Mouse (Mus musculus) fat pad, adult 2 months (tissue): ENCODE results near the gene Alox15.
"Not testable (repeated sequence)": the region's sequence is repeated elsewhere in the genome, so short reads cannot be mapped to it uniquely, and the experiment has no call there.

Experiments used
- DNase-seq: peaks from one replicate; pipeline ENCODE4 v3.0.0-alpha.2; 2011; ENCODE audit warnings: low read depth, low spot score; ENCODE audit errors: extremely low read depth

Gene Alox15

DNA sequence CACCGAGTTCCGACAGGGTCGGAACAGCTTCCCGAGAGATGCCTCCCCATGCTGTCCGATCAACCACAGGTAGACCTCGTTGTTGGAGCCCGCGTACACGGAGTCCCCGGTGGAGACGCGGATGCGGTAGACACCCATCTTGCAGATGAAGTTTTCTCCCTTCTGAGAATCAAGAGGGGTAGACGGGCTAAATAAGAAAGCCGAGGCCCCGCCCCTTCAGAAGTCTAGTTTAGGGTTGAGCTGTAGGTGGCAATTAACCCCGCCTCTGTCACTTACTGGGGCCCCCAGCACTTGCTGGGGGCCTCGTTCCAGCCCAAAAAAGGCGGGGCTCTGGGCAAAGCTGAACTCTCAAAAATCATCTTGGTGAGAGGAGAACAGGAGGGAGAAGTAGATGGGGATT lies at the start of gene Alox15:
TSS of gene Alox15 (minus strand) at position 164 of the 400 bp plus-strand sequence.
- no peak for DNase-seq

DNA sequence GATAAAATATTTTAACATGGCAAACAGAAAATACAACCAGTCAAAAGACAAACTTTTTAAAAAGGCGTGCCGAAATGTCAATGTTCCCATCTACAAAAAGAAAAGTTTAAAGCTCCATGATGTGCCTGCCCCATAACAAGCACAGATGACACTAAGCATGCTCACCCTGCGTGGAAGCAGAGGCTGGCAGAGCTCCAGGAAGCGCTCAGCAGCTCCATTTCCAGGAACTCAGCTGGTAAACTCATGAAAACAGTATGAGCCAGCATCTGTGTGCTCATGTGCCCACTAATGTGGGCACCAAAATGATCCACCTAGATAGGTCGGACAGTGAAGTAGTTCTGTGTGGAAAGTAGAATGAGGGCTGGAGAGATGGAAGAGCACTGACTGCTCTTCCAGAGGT lies 37.6 kb upstream of the Alox15 start:
- no peak for DNase-seq

DNA sequence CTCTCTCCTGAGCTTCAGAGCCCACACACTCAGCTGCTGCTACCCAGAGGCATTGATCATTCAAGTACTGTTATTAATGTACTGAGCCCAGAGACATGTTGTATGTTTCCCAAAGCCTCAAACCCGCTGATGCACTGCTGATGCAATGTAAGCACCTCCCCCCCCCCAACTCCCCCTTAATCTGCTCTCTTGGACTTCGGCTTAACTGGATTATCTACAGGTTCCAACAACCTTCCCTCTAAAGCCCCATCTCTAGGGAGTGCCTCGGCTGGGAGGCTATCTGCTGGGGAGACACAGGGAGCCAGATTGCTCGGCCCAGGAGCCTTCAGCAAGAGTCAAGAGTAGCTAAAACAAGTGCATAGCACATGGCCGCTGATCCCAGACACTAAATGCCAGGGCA lies 35.6 kb upstream of the Alox15 start:
- DNase-seq = no peak

DNA sequence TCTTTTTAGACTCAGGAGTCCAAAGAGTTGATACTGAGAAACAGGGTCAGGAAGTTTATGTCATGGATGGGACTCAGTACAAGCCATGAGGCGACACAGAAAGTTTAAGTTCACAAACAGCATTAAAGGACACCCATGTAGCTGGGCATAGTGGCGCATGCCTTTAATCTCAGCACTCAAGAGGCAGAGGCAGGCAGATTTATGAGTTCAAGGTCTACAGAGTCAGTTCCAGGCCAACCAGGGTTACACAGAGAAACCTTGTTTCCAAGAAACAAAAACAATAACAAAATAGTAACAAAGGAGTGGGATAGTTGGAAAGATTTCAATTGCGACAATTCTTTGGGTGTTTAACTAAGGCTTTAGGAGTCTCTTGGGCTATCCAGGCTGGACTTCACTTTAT lies 32.3 kb upstream of the Alox15 start:
- DNase-seq = no peak

DNA sequence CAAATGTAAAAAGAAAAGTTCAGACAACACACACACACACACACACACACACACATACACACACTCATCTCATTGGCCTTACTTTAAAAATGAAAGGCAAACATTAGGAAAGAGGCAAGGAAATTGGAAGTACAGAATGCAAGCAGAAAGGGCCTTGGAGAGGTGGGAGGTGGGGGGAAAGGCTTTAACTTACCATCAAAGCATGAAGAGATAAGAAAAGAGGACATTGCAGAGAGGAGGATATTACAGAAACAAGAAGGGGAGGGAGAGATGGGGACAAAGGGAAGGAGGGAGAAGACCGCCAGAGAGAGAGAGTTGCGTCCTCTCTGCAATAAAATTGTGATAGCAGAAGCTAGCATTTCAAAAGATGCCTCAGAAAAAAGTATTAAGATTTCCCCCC lies 29.5 kb upstream of the Alox15 start:
- no peak for DNase-seq

DNA sequence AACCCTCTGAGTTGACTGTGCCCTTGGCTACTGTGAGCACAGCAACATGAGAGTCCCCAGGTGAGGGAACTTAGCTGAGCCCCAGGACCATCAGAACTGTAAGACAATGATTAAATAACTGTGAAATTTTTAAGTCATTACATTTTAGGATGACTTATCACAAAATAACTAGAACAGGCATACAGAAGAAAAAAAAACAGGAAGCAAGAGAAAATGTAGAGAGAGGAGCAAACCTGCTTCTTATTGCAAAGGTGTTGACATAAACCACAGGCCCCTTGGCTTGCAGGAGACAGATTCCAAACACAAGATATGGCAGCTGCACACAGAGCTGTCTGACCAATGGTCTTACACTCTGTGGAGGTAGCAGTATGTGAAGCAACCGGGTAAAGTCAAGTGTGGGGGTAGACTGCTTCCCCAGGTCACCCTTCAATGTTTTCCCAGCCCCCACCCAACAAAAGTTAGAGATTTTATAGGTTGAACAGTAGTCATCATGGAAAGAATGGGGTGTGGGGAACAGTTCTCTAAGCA lies 28.7 kb upstream of the Alox15 start:
- DNase-seq = no peak

DNA sequence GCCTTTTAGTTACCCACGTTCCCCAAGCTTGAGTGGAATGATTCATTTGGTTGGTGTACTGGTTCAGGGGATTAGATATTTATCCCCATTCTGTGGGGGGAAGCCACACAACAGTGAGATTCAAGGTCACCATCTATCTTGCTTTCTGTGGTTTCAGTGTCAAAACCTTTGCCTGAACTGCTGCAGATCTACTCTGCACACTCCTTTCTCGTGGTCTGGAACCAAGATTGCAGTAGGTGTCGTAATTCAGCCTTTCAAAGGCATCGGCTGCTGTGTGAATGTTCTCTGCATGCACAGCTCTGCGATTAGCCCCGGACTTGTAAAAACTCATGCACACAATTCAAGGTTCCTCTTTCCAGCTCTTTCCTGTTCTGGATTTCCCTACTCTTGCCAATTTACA lies 24.2 kb upstream of the Alox15 start:
- no peak for DNase-seq

DNA sequence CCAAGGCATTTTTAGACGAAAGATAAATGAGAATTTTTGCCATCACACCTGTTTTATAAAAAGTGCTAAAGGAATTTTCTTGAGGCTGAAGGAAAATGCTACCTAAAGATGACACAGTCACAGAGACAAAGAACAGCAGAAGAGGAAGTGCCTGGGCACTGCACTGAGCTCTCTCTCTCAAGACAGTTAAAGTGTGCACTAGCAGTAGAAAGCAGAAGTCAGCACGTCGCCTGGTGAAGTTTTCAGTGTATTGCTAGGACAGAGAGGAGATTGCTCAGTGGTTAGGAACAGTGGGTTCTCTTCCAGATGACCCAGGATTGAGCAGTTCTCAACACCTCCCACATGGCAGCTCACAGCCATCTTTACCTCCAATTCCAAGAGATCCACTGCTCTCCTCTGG lies 22.5 kb upstream of the Alox15 start:
- no peak for DNase-seq

DNA sequence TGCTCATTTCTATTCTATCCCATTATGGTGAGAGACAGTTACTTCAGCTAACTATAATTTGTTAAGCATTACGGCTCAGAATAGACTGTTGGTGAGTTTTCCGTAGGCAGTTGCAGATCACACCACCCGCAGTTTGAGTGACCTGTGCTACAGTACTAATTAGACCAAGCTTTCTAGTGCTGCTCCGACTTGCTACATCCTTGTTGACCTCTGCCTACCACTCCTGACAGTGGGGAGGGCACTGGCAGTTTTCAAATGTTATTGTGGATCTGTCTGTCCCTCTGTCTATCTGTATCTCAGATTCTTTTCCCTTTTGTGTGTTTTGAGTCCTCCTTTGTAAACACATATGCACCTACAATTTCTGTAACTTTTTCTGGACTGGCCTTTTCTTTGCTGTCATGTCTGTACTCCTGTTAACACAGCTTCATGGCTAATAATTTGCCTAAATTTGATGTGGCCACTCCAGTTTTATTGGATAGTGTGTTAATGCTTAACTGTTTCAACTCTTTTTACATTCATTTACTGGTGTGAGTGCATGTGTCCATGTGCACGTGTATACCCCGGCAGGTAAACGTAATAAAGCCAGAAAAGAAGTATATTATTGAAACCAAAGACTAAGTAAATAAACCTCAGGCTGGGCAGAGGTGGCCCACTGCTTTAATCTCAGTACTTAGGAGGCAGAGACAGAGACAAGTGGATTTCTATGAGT lies 21.2 kb upstream of the Alox15 start:
- DNase-seq = no peak

DNA sequence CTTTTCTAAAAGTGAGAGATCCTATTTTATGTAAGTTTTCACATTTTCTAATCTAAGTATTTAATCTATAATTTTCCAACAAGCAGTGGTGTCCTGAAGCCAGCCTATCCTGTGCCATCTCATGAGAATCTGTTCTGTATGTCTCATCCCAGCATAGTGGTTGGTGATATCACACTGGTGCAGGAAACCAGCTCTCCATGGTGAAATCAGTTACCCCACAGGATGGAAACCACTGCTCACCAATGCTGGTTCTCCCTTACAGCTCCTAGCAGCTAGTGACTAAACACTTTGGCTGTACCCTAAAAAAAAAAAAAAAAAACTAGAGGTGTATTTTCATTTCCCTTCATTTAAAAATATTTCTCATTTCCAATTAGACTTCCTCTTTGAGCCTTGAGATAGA lies 20.6 kb upstream of the Alox15 start:
- no peak for DNase-seq

DNA sequence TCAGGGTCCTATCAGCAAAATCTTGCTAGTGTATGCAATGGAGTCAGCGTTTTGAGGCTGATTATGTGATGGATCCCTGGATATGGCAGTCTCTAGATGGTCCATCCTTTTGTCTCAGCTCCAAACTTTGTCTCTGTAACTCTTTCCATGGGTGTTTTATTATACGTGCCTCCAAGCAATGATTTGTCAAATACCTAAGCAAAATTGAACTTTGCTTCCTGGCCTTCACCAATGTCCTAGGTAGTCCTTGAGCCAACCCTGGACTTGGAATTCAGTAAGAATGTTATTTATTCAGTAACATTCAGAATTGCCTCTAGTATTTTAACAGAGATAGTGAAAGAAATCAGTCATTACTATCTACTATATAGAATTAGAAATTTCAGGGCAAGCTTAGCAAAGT lies 16.8 kb upstream of the Alox15 start:
- not testable (repeated sequence) for DNase-seq

DNA sequence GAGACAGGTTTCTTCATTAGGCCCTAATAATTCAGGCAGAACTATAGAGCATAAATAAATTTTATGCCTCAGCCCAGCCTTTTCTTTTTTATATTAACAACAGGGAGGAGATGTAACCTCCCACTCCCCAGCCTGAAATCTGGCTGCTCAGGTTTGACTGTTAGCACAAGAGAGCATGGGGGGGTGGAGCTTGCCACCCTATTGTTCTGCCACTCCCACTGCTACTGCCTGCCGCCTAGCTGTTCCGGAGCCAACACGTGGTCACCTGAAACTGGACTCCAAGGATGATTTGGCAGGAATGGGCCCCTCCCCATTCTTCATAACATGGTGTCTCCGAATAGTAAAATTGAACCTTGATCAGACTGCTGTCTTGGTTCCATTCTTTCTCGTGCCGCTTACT lies 15.9 kb upstream of the Alox15 start:
- DNase-seq = not testable (repeated sequence)

DNA sequence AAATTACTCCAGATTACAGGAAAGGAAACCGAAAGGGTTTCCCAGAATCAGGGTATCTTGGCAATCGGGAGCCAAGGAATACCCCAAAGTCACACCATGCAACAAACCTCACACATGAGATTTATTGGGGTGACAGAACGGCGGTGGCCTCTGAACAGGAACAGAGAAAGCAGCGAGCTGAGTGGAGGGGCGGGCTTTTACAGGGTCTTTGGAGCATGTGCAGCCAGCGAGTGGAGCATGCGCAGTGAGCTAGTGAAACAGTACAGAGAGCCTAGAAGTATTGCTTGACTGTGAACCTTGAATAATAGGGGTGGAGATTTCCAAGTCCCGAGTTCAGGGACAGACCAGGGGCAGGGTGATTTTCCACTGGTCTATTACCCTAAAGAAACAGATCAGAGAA lies 3.2 kb downstream of the Alox15 start:
- no peak for DNase-seq

DNA sequence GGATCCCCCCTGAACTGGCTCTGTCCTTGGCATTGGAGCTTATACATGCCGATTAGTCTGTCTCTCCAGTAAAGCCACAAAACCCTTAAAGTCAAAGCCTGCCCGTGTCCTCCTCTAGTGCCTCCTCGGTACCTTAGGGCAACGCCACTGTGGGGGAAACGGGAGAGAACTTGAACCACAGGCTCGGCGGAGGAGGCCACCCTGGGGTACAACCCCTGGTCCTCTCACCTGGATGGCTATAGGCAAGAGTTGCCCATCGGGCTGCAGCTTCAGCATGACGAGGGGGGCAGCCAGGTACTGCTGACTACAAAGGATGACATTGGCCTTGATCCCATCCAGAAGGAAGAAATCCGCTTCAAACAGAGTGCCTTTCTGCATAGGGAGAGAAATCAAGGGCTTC lies 4.0 kb downstream of the Alox15 start:
- DNase-seq = no peak

DNA sequence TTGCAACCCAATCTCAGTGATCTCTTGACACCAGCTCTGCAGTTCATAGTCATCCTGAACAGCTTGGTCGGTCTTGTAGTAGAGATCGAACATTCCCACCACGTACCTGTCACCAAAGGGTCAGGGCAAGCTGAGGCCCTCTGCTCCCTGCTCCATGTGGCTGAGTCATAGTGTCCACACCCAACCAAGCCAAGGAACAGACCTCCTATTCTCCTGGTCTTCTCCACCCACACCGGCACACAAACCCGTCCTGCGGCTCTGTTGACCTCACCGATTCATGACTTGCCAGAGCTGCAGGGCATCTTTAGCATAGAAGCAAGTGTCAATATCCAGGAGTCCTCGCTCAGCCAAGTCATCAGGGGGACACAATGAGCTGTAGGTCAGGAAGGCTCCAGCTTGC lies 6.3 kb downstream of the Alox15 start:
- no peak for DNase-seq

DNA sequence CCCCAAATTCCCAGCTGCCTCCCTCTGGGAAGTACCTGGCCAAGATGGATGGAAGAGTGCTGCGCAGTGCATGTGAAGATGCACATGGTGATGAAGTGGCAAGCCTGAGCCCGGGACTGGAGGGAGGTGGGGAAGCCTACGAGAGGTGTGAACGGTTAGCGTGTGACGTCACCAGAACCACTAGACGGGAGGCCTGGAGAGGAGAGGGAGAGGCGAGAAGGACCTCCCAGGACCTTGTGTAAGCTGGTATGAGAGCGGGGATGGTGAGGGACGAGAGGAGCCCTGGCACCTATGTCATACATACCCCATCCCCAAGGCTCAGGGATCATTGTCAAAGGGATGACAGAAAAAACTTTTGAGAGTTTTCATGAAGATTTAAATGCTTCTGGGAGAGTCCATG lies 6.8 kb downstream of the Alox15 start:
- DNase-seq = no peak

DNA sequence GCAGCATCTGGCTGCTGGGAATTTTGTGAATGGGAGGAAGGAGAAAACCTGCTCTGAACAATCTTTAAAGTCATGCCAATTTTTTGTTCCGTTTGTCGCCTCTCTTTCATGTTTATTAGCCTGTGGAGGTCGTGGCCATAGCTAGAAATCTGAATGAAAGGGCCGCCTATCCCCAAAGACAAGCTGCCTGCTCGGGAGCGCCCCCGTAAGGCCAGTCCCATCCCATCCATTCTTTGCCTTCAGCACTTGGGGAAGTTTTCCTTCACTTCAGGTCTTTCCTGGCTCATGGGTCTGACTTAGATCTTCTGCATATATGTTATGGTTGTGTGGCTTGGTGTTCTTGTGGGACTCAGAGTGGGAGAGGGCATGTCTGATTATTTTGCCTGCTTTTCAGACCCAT lies 12.3 kb downstream of the Alox15 start:
- no peak for DNase-seq

DNA sequence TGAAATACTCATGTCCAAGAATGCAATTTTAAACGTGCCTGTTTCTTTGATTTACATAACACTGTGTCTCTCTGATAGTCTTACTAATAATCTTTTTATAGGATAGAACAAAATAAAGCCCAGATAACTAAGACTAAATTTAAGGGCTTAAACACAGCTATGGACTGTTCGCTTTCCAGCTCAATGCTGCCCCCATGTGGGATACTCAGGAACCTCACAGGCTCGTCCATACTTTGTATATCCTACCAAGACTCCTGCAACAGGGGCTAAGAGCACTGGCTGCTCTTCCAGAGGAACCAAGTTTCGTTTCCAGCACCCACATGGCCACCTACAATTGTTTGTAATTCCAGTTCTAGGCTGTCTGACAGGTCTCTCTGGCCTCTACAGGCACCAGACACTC lies 17.4 kb downstream of the Alox15 start:
- DNase-seq = no peak

DNA sequence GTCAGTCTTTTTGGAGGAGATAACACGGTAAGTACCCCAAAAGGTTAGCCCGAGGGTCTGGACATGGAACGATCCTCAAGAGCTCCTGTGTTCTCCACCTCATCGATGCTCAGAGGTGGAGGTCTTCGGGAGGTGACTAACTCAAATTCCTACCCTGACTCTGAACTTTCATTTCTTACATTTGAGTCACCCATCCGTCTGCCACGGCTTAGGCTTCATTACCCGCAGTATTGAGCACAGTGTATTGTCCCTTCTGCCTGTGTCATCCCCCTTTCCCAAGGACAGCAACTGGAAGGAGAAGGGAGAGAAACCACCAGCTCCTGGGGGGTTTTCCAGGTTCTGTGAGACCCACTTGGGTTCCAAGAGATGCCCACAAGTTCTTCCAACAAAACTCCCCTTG lies 27.1 kb downstream of the Alox15 start:
- no peak for DNase-seq

DNA sequence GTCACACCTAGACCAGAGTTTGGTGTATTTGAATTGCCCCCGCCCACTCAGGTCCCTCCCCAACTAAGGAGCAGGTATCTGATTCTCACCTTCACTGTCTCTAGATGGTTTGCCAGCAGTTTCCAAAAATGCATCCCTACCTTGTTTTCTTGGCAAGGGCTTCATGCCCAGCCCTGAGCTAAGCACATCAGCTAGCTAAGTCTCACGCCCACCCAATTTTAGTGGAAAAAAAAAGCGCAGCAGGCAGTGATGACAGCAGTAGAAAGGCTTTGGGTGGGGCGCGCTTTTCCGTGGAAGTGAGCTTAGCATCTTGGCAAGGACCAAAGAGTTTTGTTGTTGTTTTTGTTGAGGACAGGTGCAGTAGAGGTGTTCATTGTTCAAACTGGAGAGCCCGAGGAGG lies 29.3 kb downstream of the Alox15 start, which contains the start of gene Alox12e:
TSS of gene Alox12e (minus strand) at position 101 of the 400 bp plus-strand sequence.
- DNase-seq = no peak

DNA sequence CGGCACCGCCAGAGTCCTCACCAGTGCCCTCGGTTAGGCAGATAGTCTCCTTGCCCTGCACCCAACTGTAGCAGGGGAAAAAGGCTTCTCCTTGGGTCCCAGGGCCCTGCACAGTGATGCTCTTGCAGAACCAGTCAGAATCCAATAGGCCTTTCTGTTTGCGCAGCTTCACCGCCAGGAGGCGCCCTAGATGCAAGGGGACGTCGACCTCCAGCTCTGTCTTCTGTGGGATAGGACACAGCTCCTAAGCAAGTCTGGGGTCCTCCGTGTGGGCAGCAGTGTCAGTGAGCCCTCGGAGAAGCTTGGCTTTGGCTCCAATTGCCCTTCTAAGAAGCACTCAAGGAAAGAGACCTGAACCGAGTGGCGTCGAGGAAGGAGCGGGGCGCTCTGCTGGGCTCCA lies 30.2 kb downstream of the Alox15 start:
- DNase-seq = no peak

DNA sequence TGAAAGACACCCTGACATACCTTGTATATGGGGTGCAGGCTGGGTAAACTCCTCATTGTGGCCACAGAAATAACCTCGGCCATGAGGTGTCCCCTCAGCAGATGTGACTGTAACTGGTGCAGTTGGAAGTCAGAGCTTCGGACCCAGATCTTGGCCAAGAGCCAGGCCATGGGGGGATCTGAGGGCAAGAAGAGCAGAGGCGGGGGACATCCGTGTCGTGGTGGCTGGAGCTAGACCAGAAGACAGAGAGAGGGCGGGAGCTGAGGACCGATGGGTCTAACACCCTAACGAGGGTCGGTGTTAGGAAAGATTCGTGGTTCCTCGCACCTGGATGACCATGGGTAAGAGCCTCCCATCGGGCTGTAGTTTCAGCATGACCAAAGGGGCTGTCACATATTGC lies 32.2 kb downstream of the Alox15 start:
- no peak for DNase-seq

DNA sequence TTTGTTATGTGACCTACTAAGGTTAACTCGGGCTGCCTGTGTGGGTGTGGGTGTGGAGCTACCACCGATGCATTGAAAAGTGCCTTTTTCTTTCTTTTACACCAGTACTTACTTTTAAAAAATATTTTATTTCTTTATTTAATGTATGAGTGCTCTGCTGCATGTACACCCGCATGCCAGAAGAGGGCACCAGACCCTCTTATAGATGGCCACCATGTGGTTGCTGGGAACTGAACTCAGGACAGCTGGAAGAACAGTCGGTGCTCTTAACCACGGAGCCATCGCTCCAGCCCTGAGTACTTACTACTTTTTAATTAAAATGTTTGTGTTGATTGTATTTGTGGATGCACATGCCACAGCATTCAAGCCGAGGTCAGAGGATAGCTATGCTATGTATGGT lies 38.0 kb downstream of the Alox15 start:
- no peak for DNase-seq
